Mouse (Mus musculus) left cerebral cortex, postnatal 4 days (tissue): Measurements from ENCODE around the gene Dlgap1. TPM values are rescaled to one million over a fixed set of nuclear protein-coding genes. Genes with fewer than 3 reads are reported as not detected.

Source experiments
- DNase-seq: peaks from one replicate; pipeline ENCODE4 v3.0.0-alpha.2; 2022
- intact Hi-C: fragments of 180-260 bp; cut with DNase I; formaldehyde crosslinking; loops from one replicate; pipeline ENCODE4 v1.15.1; 2025
- total RNA-seq, 2 experiments: library from RNA; stranded (reverse); gene quantifications; 2 replicates each; pipeline ENCODE4 v1.2.3; 2021

Dlgap1 gene
- total RNA-seq, 2 experiments from 2014 or later = 157 to 164 TPM

DNA sequence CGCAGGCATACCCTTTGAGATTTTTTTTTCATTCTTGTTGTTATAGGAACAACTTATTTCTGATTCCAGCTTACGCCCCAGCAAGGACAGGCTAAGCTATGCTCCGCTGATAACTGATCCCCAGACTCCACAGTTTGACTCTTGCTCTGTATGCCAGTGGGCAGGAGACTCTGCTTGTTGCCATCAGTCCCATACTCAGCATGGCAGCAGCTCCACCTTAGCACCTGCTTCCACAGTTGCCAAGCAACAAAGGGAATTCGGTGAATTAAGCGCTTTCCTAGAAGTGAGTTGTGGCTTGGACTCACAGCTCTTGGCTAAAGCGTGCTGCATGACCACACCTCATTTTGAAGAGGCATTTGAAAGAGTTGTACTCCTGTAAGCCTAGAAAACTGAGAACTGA, 631.6 kb downstream of the Dlgap1 start:
- DNase-seq = peak; percentile 14
- intact Hi-C loops = no loop called here

DNA sequence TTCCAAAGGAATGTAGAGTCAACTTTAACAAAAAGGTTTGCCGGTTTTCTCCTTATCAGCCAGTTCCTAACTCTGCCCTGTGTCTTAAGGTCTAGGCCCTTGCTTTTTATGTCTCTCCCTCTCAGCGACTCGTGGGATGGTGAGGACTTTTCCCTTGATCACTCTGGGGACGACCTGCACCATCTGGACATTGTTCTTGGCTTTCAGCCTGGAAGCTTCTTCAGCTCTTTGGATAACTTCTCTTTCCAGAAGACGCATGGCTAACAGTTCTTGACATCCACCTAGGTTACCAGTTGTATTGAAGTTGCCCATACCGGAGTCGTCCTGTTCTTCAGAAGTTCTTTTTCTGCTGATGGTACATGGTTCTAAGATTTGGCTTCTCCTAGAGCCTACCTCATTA, 633.2 kb downstream of the Dlgap1 start:
- DNase-seq = peak; percentile 15
- intact Hi-C loops = no loop called here

DNA sequence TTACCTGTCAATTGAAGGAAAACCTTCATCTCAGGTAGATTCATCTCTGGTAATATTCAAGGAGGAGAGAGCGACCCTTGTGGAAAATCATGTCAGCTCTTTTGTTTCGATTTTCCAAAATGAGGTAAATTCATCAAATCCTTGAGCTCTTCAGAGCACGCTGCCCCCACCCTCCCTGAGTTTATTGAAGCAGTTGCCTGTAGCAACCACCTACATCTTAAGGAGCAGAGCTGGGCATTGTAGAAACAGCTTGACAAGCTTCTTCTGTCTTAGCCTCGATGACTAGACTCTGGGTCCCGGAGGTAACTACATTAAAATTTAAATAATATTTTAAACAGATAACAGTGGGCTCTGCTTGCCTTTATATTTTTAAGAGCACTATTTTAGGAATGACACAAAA, 636.8 kb downstream of the Dlgap1 start:
- no peak for DNase-seq
- intact Hi-C loops = no loop called here

DNA sequence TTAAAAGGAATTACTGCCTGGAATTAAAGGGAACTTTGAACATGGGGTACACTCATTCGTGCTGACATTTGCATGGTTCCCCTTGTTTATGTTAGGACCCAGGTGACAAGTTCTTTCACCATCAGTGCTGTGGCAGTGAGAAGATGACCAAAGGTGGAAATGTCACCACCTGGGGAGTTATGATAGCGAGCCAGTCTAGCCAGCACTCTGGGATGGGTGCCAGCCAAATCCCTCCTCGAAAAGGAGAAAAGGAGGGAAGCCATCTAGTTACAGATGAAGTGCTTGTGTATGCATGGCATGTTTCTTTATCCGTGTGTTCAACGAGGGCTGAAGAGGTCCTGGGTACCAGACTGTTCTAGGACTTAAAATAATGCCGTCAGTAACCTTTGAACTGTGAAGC, 643.3 kb downstream of the Dlgap1 start:
- DNase-seq = peak; percentile 41
- intact Hi-C loops = no loop called here

DNA sequence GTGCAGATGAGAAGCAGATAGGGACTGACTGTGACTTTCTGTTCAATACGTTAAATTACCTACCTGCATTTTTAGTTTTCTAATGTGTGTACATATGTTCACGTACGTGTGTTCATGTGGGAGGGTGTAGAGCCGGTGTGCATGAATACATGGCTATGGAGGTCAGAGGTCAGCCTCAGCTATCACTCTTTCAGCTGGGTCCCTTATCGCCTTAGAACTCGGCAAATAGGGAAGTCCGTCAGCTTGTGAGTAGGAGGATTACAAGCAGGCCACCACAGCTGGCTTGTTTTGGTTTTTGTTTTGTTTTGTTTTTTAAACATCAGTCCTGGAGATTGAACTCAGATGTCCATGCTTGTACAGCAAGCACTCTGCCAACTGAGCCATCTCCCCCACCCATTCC, 645.0 kb downstream of the Dlgap1 start:
- intact Hi-C loops = no loop called here
- no peak for DNase-seq

DNA sequence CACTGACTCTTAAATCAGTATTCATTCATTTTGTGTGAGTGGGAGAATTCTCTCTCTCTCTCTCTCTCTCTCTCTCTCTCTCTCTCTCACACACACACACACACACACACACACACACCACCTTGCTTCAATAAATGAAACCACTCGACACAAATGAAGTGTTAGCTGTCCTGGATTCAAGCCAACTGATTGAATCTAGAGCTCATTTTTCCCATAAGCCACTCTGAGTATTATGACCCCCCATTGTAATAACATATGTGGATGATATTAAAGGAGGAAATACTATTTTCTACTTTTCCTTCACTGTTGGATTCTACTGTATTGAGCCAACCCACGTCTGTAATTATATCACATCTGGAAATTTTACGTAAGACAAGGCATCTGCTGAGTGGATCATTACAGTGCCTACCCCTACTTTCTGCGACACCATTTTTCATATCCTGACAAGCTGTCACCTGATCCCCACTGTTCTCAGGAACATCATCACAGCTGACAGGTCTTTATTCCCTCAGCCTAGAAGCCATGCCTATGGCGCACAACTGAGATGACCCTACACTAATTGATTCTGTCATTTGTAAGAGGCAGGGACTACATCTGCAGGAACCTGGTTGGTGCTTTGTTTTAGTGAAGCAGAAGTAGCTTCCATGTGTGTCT, 645.7 kb downstream of the Dlgap1 start:
- intact Hi-C loops = no loop called here
- no peak for DNase-seq

DNA sequence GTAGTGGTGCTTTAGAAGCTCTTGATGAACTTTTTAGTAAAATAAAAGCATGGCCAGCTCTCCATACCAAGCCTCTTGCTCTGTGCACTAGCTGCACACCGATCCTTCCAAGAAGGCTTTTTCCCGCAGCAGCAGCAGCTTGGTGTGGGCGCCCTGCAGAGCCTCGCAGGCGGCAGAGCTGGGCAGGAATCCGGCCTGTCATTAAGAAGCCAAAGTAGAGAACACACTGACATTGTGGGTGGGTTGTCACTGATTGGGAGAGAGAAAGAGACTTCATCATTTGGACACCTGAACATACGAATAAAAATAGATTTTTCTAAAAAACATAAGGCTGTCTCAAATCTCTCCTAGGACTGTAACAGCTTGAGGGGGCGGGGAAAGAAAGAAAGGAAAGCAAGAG, 653.6 kb downstream of the Dlgap1 start:
- peak; percentile 43 for DNase-seq
- intact Hi-C loops = no loop called here

DNA sequence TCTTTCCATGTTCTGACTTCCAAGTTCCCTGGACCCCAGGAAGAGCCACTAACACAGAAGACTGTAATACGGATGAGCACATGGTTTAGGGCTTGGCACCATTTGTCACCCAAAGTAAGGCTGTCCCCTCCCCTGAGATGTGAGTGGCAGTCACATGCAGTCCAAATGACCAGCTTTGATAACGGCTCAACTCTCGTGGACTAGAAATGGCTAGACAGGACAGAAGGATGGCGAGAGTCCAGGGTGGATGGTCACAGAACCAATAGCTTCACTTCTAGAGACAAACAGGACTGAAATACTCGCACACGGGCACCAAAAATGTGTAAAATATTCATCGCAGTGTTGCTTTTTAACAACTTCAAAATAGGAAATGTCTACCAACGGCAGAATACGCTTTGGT, 657.5 kb downstream of the Dlgap1 start:
- peak; percentile 50 for DNase-seq
- intact Hi-C loops = no loop called here

DNA sequence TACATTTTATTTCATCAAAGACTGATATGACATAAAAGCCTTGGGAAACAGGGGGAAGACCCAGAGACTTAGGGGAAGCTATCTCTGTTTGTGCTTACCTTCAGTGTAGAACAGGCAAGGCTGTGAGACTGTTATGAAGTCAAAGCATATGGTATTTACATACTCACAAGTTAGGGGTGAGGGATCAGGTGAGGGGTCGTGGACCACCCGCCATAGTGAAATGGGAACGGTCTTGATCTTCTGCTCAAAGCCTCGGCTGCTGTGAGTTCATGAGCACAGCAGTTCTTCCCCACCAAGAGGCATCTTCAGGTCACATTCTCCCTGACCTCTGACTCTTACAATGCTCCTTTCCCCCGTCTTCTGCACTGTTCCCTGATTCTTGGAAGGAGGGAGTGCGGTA, 658.1 kb downstream of the Dlgap1 start:
- no peak for DNase-seq
- intact Hi-C loops = no loop called here

DNA sequence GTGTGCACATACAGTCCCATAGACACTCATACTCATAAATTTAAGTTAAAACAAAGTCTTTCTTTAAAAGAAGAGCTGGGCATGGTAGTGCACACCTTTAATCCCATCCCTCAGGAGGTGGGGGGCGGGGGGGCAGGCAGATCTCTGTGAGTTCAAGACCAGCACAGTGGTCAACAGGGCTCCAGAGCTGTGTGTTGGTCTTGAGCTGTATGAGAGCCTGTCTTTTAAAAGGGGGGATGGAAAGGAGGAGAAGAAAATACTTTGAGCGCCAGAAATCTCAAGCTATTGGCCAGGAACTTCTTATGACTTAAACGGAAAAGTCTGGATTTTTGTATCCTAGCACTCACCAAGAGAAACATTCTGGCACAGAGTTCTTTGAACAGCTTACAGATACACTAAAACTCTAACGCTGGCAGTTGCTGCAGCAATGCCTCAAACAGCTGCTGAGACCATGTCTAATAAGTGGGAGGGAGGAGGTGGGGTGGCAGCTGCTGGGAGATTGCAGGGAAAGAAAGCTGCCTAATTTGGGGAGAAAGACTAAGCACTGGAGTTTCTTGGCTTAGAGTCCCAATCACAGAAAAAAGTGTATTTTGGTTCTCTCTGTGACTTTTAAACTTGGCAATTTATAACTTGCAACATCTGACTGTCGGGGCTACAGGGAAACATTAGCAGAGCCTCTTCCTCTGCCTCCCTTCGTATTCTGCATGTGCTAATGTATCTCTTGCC, 660.9 kb downstream of the Dlgap1 start:
- intact Hi-C loops = loop anchor here (5.0 kb wide), 1 partner anchor 198 kb away; no protein-coding TSS in a partner anchor
- DNase-seq = peak; percentile 54

DNA sequence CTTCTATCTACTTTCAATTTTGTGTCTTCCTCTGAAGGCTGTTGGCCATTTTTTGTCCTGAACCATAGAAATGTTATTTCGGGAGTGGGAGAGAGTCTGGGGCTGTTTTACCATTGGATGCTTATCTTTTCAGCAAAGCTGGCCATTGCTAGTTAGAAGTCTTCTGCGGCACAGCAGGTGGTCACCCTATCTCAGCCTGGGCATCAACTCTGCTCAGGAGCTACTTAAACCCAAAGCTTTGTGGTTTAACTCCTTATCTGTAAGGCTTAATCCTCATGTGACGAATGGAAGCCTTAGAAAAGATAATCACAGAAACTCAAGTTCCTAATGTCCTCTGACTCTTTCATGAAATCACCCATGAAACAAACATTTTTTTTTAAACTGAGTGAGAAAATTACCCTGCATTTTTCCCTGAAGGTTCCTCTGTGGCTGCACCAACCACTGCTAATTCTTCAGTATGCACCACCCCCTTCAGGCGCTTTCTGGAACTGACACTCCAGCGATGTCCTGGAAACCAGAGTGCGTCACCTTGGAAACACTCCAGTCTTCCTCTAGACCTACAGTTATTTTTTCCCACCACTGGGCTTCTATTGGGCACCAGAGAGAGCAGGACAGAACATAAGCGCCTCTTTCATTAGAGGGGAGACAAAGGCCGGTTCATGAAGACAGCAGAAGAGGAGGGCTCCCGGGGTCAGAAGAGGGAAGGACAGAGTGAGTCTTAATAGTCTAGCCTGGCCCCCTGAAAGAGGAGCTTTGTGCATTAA, 664.5 kb downstream of the Dlgap1 start:
- peak; percentile 92 for DNase-seq
- intact Hi-C loops = loop anchor here (5.0 kb wide), 1 partner anchor 201 kb away; no protein-coding TSS in a partner anchor

DNA sequence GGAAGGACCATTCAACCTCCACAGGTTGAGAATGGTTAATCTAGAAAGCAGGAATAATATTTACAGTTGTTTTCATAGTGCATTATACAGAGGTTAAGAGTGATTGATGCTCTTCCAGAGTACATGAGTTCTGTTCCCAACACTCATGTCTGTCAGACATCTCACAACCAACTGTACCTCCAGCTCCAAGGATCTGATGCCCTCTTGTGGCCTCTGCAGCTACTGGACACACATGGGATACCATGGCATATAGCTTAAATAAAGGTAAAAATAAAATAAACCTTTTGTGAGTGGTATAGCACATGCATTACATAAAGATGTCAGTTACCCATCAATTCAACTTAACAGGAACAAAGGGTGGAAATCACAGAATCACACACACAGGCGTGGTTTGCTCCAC, 674.3 kb downstream of the Dlgap1 start:
- DNase-seq = no peak
- intact Hi-C loops = no loop called here

DNA sequence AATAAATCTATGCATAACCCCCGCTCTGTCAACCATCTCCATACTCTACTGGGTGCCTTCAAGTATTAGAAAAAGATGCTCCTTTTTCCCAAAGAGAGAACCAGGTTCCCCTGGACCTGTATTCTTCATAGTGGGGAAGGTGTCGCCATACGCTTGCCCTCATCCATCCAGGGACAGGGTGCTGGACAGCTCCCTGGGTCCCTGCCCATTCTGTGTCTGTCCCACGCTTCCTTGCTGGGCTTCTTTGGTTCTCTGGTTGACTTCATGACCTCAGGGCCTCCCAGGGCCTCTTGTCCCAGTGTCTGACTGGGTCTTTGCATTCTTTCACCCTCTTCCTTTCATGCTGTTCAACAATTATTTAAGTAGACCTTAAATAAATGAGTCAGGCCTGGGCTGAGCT, 677.8 kb downstream of the Dlgap1 start:
- no peak for DNase-seq
- intact Hi-C loops = no loop called here

DNA sequence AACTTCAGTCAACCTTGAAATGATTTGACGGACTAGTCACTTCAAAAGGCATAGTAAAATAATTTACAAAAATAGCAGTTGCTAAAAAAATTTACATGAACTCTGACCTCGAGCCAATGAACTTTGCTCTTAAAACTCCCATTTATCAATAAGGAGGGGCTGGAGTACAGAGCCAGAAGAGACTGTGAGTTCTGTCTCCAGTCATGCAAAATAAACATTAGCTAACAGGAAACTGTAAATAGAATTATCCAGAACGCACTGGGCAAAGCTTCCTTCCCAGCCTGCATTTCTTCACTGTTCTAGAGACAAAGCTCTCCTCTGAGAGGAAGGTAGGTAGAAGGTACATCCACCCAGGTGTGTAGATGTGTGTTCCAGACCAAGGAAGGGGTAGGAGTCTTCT, 692.5 kb downstream of the Dlgap1 start:
- intact Hi-C loops = no loop called here
- DNase-seq = no peak

DNA sequence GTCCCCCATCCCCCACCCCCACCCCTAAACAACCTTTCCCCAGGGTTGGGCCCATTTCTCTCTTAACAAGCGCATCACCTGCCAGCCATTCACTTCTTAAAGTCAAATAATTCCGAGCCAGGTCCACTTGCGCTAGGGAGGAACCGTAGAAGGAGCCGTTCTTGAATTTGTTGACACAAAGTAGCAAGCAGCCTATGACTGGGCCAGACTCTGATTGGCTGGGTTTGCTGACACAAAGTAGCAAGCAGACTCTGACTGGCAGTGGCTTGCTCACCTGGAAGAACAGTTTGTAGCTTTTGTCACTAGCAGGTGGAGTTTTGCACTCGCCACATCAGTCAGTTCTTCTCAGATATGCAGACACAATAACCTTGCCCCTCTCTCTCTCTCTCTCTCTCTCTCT, 695.1 kb downstream of the Dlgap1 start:
- intact Hi-C loops = no loop called here

DNA sequence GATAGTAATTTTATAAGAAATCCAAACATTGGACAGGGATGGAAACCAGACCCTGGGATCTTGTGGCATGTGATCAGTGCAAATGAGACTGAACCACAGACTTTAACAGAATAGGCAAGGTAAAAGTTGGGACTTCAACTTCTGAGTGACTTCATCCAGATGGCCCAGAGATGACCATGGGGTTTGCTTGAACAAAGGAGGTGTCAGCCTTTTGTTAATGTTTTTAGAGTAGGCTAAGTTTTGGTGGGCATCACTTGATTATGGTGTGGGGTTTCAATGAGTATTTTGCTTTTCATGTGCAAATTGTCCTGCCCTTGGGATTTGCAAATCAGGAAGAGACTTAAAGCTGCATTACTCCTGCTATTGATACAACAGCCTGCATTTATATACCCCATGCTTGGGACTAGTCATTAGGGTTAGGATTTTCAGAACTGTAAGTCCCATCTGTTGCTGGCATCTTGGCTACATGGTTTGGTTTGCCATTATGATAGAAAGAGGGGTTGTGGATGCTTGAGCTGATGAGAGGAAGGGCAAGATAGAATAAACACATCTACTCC, 695.7 kb downstream of the Dlgap1 start:
- no peak for DNase-seq
- intact Hi-C loops = no loop called here

More for the DNA sequence above, 695.1 kb downstream of the Dlgap1 start:
- no peak for DNase-seq

DNA sequence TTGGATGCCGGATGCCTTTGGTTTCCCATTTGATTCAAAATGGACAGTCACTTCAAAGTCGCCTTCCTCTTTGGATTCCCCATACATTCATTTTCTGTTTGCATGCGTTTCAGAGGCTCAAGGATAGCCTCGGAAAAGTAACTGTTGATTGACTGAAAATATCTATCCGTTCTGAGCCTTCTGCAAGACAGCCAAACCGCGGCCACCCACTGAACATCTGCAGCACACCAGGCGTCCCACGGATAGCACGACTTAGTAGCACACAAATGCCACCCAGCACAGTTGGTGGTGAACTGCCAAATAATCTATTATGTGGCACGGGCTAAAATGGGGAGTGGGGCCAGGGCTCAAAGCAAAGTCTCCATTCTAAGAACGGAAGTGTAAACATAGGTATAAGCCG, 705.1 kb downstream of the Dlgap1 start:
- DNase-seq = no peak
- intact Hi-C loops = no loop called here

DNA sequence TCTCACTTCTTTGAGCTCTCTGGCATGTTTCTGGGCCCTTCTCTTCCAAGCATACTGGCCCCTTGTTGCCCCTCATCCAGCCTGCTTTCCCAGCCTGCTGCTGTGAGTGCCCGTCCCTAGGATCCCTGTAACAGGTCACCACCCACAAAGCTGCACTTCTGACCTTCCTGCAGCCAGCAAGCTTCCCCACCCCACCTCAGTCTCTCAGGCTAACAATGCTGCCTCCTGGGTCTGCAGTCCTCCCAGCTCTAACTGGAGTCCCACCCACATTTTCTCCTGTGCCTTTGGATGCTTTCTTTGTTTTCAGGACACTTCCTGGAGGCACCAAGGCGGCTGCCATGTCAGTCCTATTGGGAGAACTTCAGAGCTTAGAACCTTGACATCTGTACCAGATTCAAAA, 707.6 kb downstream of the Dlgap1 start:
- no peak for DNase-seq
- intact Hi-C loops = no loop called here

DNA sequence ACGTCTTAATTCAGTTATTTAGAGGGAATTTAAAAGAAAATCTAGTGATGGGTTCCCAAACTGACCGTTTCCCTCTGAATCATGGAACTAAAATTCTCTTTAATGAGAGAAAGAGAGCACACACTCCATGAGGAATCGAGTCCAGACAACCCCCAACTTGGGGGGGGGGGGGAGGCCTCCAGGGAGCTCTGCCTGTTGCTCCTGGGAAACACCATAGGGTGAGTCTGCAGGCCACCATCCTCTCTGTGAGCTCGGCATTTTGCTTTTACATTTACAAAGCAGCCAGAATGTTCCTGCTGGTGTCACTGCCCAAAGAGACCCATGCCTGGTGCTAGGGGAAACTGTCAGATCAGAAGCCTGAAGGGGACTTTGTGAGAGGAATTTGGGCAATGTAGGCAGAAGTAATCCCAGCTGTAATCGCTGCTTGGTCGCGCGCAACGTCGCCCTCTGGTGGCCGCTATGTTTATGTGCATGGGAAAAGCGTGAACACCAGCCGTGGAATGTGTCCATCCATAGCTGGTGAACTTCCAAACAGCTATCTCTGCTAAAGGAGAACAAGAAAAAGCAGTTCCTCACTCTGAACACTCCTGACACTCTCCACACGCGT, 714.8 kb downstream of the Dlgap1 start:
- intact Hi-C loops = loop anchor here (5.0 to 10.0 kb wide), 2 partner anchors 159 to 251 kb away; no protein-coding TSS in a partner anchor
- DNase-seq = peak; percentile 78

DNA sequence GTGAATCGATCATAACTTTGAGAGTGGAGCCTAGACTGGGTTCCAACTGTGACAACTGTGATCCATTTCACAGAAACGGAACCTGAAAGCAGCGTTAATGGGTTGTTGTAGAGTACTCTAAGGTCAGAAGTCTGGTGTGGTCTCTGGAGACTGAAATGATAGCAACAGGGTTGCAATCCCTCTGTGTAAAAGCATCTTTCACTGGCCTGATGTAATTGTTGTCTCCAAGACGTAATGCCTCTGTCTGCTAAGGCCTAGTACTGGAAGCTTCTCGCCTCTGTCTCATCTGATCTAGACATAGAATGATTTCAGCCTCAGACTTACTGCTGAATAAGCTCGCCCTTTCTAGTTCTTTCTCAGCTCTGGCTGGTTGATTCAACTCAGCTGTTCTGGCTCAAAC, 721.3 kb downstream of the Dlgap1 start:
- intact Hi-C loops = no loop called here
- no peak for DNase-seq

DNA sequence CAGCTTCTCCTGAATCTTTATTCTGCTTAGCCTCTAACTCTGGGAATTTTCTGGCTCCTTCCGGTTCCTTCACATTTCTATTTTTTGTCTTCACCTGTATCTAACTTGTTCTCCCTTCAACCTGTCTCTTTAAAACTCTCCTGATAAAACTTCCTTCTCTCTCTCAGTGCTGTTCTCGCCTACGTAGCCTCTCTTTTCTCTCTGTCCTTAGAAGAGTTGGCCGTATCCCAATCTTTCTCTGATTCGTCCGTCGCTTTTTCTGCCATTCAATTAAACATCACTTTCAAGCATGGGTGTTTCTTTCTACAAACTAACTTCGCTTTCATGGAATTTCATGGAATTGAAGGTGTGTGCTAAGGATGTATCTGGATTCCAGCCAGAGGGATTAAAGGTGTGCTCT, 721.7 kb downstream of the Dlgap1 start:
- intact Hi-C loops = no loop called here
- DNase-seq = no peak
